Mouse (Mus musculus): ENCODE data around the gene Slc11a1. TPM values are rescaled to one million over a fixed set of nuclear protein-coding genes. Genes with fewer than 3 reads are reported as not detected.

The Slc11a1 gene
- polyA plus RNA-seq, 1 experiment = 588 TPM

- Histone ChIP-seq H3K4me3 (ENCODE audit: insufficient read depth, low read length) (peak overlapping the region; percentile 61), H3K4me1 (ENCODE audit: control insufficient read depth, insufficient read depth, low read length) (peaks cover 6% of the 10 kb centered on the region), H3K27ac (ENCODE audit: insufficient read depth, low read depth, low read length) (peak overlapping the region; percentile 78)
- TF ChIP-seq POLR2A (IDR thresholded peaks at IDR 0.05; ENCODE audit: borderline replicate concordance, low read depth, low read length) = no peak
- 0 out of 2 replicates have a peak, but pooled peaks have one; percentile 10 for TF ChIP-seq CTCF (IDR thresholded peaks at IDR 0.05; ENCODE audit: low read depth, low read length)
These were observed 23.0 kb downstream of the Slc11a1 start for GRCm38 (mm10) chr1:74397919-74398451.

- Histone ChIP-seq H3K4me1 (ENCODE audit: control insufficient read depth, insufficient read depth, low read length) (peaks cover 3% of the 10 kb centered on the region; the same call in 1 of the 2 replicates), H3K27ac (ENCODE audit: insufficient read depth, low read depth, low read length) (no peak overlapping the region), H3K4me3 (ENCODE audit: insufficient read depth, low read length) (no peak overlapping the region)
- TF ChIP-seq POLR2A (IDR thresholded peaks at IDR 0.05; ENCODE audit: borderline replicate concordance, low read depth, low read length) (no peak), CTCF (IDR thresholded peaks at IDR 0.05; ENCODE audit: low read depth, low read length) (no peak)
These were observed 25.5 kb downstream of the Slc11a1 start for GRCm38 (mm10) chr1:74400531-74400930.

GRCm38 (mm10) chr1:74401015-74401702, 26.2 kb downstream of the Slc11a1 start:
- Histone ChIP-seq H3K4me1 (ENCODE audit: control insufficient read depth, insufficient read depth, low read length) (peaks cover 3% of the 10 kb centered on the region; the same call in 1 of the 2 replicates), H3K4me3 (ENCODE audit: insufficient read depth, low read length) (no peak overlapping the region), H3K27ac (ENCODE audit: insufficient read depth, low read depth, low read length) (no peak overlapping the region)
- TF ChIP-seq CTCF (IDR thresholded peaks at IDR 0.05; ENCODE audit: low read depth, low read length) (no peak), POLR2A (IDR thresholded peaks at IDR 0.05; ENCODE audit: borderline replicate concordance, low read depth, low read length) (no peak)

- TF ChIP-seq CTCF (IDR thresholded peaks at IDR 0.05; ENCODE audit: low read depth, low read length) (no peak), POLR2A (IDR thresholded peaks at IDR 0.05; ENCODE audit: borderline replicate concordance, low read depth, low read length) (no peak)
- Histone ChIP-seq H3K4me3 (ENCODE audit: insufficient read depth, low read length) (no peak overlapping the region), H3K27ac (ENCODE audit: insufficient read depth, low read depth, low read length) (no peak overlapping the region), H3K4me1 (ENCODE audit: control insufficient read depth, insufficient read depth, low read length) (no peaks in the 10 kb centered on the region)
These were observed 29.2 kb downstream of the Slc11a1 start for GRCm38 (mm10) chr1:74404206-74404605.

GRCm38 (mm10) chr1:74408589-74409504, 33.9 kb downstream of the Slc11a1 start, which contains the start of gene Vil1:
Gene Vil1 (plus strand): TSS chr1:74409376.
- no peak within 1 kb of the TSS for H3K27ac ChIP-seq (ENCODE audit: insufficient read depth, low read depth, low read length)
- H3K4me3 ChIP-seq (ENCODE audit: insufficient read depth, low read length) = no peak within 1 kb of the TSS
- no peak for TF ChIP-seq CTCF (IDR thresholded peaks at IDR 0.05; ENCODE audit: low read depth, low read length)
- no peak for TF ChIP-seq POLR2A (IDR thresholded peaks at IDR 0.05; ENCODE audit: borderline replicate concordance, low read depth, low read length)
- no peaks in the 10 kb centered on the region for H3K4me1 ChIP-seq (ENCODE audit: control insufficient read depth, insufficient read depth, low read length)

- TF ChIP-seq POLR2A (IDR thresholded peaks at IDR 0.05; ENCODE audit: borderline replicate concordance, low read depth, low read length) = no peak
- no peak for TF ChIP-seq CTCF (IDR thresholded peaks at IDR 0.05; ENCODE audit: low read depth, low read length)
- H3K27ac ChIP-seq (ENCODE audit: insufficient read depth, low read depth, low read length) = no peak overlapping the region
- no peak overlapping the region for H3K4me3 ChIP-seq (ENCODE audit: insufficient read depth, low read length)
- no peaks in the 10 kb centered on the region for H3K4me1 ChIP-seq (ENCODE audit: control insufficient read depth, insufficient read depth, low read length)
These were observed 36.8 kb downstream of the Slc11a1 start for GRCm38 (mm10) chr1:74411753-74412325.

GRCm38 (mm10) chr1:74412711-74413110, 37.7 kb downstream of the Slc11a1 start:
- H3K27ac ChIP-seq (ENCODE audit: insufficient read depth, low read depth, low read length) = no peak overlapping the region
- H3K4me3 ChIP-seq (ENCODE audit: insufficient read depth, low read length) = no peak overlapping the region
- no peaks in the 10 kb centered on the region for H3K4me1 ChIP-seq (ENCODE audit: control insufficient read depth, insufficient read depth, low read length)
- TF ChIP-seq POLR2A (IDR thresholded peaks at IDR 0.05; ENCODE audit: borderline replicate concordance, low read depth, low read length) = no peak
- TF ChIP-seq CTCF (IDR thresholded peaks at IDR 0.05; ENCODE audit: low read depth, low read length) = no peak

GRCm38 (mm10) chr1:74415143-74415542, 40.1 kb downstream of the Slc11a1 start:
- TF ChIP-seq CTCF (IDR thresholded peaks at IDR 0.05; ENCODE audit: low read depth, low read length) (no peak), POLR2A (IDR thresholded peaks at IDR 0.05; ENCODE audit: borderline replicate concordance, low read depth, low read length) (no peak)
- no peak overlapping the region for H3K27ac ChIP-seq (ENCODE audit: insufficient read depth, low read depth, low read length)
- no peak overlapping the region for H3K4me3 ChIP-seq (ENCODE audit: insufficient read depth, low read length)
- H3K4me1 ChIP-seq (ENCODE audit: control insufficient read depth, insufficient read depth, low read length) = no peaks in the 10 kb centered on the region

GRCm38 (mm10) chr1:74418747-74419439, 43.9 kb downstream of the Slc11a1 start:
- Histone ChIP-seq H3K27ac (ENCODE audit: insufficient read depth, low read depth, low read length) (no peak overlapping the region), H3K4me3 (ENCODE audit: insufficient read depth, low read length) (no peak overlapping the region), H3K4me1 (ENCODE audit: control insufficient read depth, insufficient read depth, low read length) (no peaks in the 10 kb centered on the region)
- TF ChIP-seq CTCF (IDR thresholded peaks at IDR 0.05; ENCODE audit: low read depth, low read length) = no peak
- TF ChIP-seq POLR2A (IDR thresholded peaks at IDR 0.05; ENCODE audit: borderline replicate concordance, low read depth, low read length) = no peak
